ENCODE assay signal across 13 mouse cellular contexts in the genomic region with DNA sequence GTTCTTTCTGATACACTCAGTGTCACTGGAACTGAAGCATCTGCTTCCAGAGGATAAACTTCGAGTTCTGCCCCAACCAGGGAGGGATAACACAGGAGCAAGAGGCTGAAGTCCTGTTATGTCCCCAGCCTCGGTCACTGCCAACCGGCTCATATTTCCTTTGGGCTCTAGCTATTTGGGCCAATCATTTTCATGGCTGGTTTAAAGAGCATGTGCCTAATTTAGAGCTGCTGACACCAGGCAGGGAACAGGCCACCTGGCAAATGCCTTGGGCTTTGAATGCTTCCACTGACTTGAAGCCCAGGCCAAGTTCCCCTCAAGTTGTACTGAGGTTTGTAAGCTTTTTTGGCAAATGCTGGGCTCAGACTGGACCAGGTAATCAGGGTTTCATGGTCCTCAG.
DNase-seq lines count a peak whose midpoint lies in the region; ATAC-seq lines count a peak whose summit lies in the region.
"Had no signal": no experiment of that assay in that cellular context is flagged by ENCODE, and none has a peak within 500 bp of the region (broad histone marks: within the 10 kb centered on the region; RNA-seq: fewer than 3 reads in every experiment).

No protein-coding gene starts in this region.

- H3K9ac ChIP-seq in embryonic facial prominence, embryonic 11.5 days (replicated peaks; ENCODE audit: low read length) = no peak overlapping the region
- H3K9ac ChIP-seq: forebrain, embryonic 13.5 days; heart, embryonic 15.5 days; lung, embryonic 15.5 days had no signal

- H3K27me3 ChIP-seq in embryonic facial prominence, embryonic 11.5 days (ENCODE audit: control insufficient read depth, insufficient read depth, low read length) = no peaks in the 10 kb centered on the region
- H3K27me3 ChIP-seq: forebrain, embryonic 13.5 days; heart, embryonic 15.5 days; lung, embryonic 15.5 days; megakaryocyte, embryonic 14.5 days had no signal

- no peak overlapping the region for H3K27ac ChIP-seq in embryonic facial prominence, embryonic 11.5 days (replicated peaks; ENCODE audit: low read depth, low read length)
- H3K27ac ChIP-seq: forebrain, embryonic 13.5 days; heart, embryonic 15.5 days; lung, embryonic 15.5 days had no signal

- H3K9me3 ChIP-seq in embryonic facial prominence, embryonic 11.5 days (replicated peaks; ENCODE audit: control insufficient read depth, low read length) = no peaks in the 10 kb centered on the region
- H3K9me3 ChIP-seq: forebrain, embryonic 13.5 days; heart, embryonic 15.5 days; lung, embryonic 15.5 days; megakaryocyte, embryonic 14.5 days had no signal

- DNase-seq in brain, adult 2 months (ENCODE audit: low read depth, low spot score) = peak; percentile 52
- DNase-seq in cerebellum, adult 11-12 months = peak; percentile 13
- peak; percentile 12 for DNase-seq in embryonic facial prominence, embryonic 11.5 days (ENCODE audit: low spot score)
- peak; percentile 8 to 11 for DNase-seq in heart, postnatal 14 days
- no peak for DNase-seq in retina, postnatal 1 day
- DNase-seq in layer of hippocampus, adult 9-10 months (ENCODE audit: low spot score) = no peak
- DNase-seq in layer of hippocampus, postnatal 25 days (ENCODE audit: extremely low spot score in 1 of 2, low spot score in 1 of 2) = no peak
- DNase-seq: adrenal gland, postnatal 36 days; kidney, postnatal 36 days had no signal

- no peaks in the 10 kb centered on the region for H3K36me3 ChIP-seq in embryonic facial prominence, embryonic 11.5 days (replicated peaks; ENCODE audit: control insufficient read depth, insufficient read depth, low read depth, low read length)
- H3K36me3 ChIP-seq: heart, embryonic 15.5 days; lung, embryonic 15.5 days had no signal

- H3K4me3 ChIP-seq in embryonic facial prominence, embryonic 11.5 days (ENCODE audit: low read depth, low read length) = no peak overlapping the region
- H3K4me3 ChIP-seq: forebrain, embryonic 13.5 days; heart, embryonic 15.5 days; lung, embryonic 15.5 days; megakaryocyte, embryonic 14.5 days had no signal

- ATAC-seq in embryonic facial prominence, embryonic 11.5 days (replicated peaks; ENCODE audit: insufficient number of reproducible peaks, low FRiP score, low TSS enrichment, low read depth) = no peak
- ATAC-seq: forebrain, embryonic 13.5 days had no signal

- H3K4me1 ChIP-seq in embryonic facial prominence, embryonic 11.5 days (ENCODE audit: control insufficient read depth, insufficient read depth, low read length) = no peaks in the 10 kb centered on the region
- H3K4me1 ChIP-seq: forebrain, embryonic 13.5 days; heart, embryonic 15.5 days; lung, embryonic 15.5 days; megakaryocyte, embryonic 14.5 days had no signal

- 30% methylated on average over 3 of the region's 3 CpGs for WGBS in embryonic facial prominence, embryonic 11.5 days

- H3K4me2 ChIP-seq in embryonic facial prominence, embryonic 11.5 days (ENCODE audit: low read depth, low read length) = no peak overlapping the region
- H3K4me2 ChIP-seq: forebrain, embryonic 13.5 days; heart, embryonic 15.5 days; lung, embryonic 15.5 days had no signal

- intact Hi-C loops in heart, postnatal 14 days (cut with DNase I) = no loop called here

Comparison
In these comparisons a context has a peak if more than half of its experiments do, and no peak if none do; other contexts are left out.
1. DNase-seq: peak in brain, adult 2 months (single experiment), cerebellum, adult 11-12 months (single experiment), embryonic facial prominence, embryonic 11.5 days (single experiment) and heart, postnatal 14 days (2 of 2); none in retina, postnatal 1 day (single experiment), layer of hippocampus, adult 9-10 months (single experiment) and layer of hippocampus, postnatal 25 days (0 of 2).